Mouse (Mus musculus) olfactory bulb, adult 2 months (tissue): ENCODE measurements around the gene Myo18a.

Experiments
- CTCF ChIP-seq: fragments of 200-500 bp; IDR thresholded peaks from 2 replicates; pipeline ENCODE4 v1.5.1; 2012; ENCODE audit warnings: low read depth, mild to moderate bottlenecking, low read length, moderate library complexity; ENCODE audit not compliant: insufficient read depth
- POLR2A ChIP-seq: fragments of 200-500 bp; IDR thresholded peaks from 2 replicates; pipeline ENCODE4 v1.6.1; 2012; ENCODE audit warnings: mild to moderate bottlenecking, low read depth, low read length, moderate library complexity; ENCODE audit not compliant: insufficient read depth

DNA sequence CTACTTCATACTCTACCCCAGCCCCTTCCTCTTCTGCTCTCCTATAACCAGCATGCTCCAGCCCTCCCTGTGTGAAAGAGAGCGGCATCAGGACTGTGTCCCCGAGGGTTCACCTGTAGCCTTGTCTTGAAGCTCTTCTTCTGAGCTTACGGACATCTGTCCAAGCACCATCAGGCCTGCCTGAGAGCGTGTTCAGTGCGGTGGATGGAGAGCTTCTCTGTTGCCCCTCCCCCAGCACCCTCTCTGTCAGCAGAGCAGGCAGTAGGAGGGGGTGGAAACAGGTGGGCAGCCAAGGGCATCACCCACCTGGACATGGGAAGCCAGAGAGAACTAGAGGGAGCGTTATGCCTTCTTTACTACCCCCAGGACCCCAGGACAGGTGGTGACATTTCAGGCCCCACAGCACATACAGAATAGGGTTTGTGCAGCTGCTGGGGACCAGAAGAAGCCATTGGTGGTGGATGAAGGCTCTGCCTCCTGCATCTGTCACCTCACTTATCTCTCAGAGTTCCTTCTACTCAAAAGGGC, 88.5 kb downstream of the Myo18a start:
- TF ChIP-seq CTCF (no peak), POLR2A (no peak)
